In genomic region chr9:88439238-88439600, GRCm38 (mm10) we compare ENCODE assay signal across 8 mouse cellular contexts. TPM values are rescaled to one million over a fixed set of nuclear protein-coding genes. Genes with fewer than 3 reads are reported as not detected.
DNase-seq lines count a peak whose midpoint lies in the region; ATAC-seq and TF ChIP-seq lines count a peak whose summit lies in the region.

No protein-coding gene starts in this region.

- TF ChIP-seq CTCF in left cerebral cortex, adult 2 months (IDR thresholded peaks at IDR 0.05), result no peak
- TF ChIP-seq CTCF in midbrain, postnatal 0 days (IDR thresholded peaks at IDR 0.05), result no peak

- H3K27me3 ChIP-seq in embryonic facial prominence, embryonic 10.5 days (replicated peaks; ENCODE audit: low read depth, poor library complexity, severe bottlenecking), result no peaks in the 10 kb centered on the region
- H3K27me3 ChIP-seq in midbrain, postnatal 0 days (ENCODE audit: insufficient read depth, low read length), result no peaks in the 10 kb centered on the region

- peak overlapping the region; percentile 84 for H3K4me3 ChIP-seq in left cerebral cortex, adult 2 months
- H3K4me3 ChIP-seq in embryonic facial prominence, embryonic 10.5 days, result peak overlapping the region; percentile 80
- H3K4me3 ChIP-seq in midbrain, postnatal 0 days (ENCODE audit: low read depth, low read length), result peak overlapping the region; percentile 90

- ATAC-seq in inflammation-experienced regulatory T-cells, adult 6 months, result peak; percentile 20
- ATAC-seq in midbrain, postnatal 0 days (ENCODE audit: low FRiP score), result peak; percentile 61
- ATAC-seq in erythroid progenitor cell, adult 5-6 weeks (replicated peaks; ENCODE audit: low FRiP score, poor library complexity, severe bottlenecking), result no peak

- peaks cover 10% of the 10 kb centered on the region for H3K36me3 ChIP-seq in embryonic facial prominence, embryonic 10.5 days (replicated peaks)
- H3K36me3 ChIP-seq in midbrain, postnatal 0 days (ENCODE audit: insufficient read depth, low read length), result no peaks in the 10 kb centered on the region

- H3K9me3 ChIP-seq in embryonic facial prominence, embryonic 10.5 days, result no peaks in the 10 kb centered on the region
- H3K9me3 ChIP-seq in midbrain, postnatal 0 days (ENCODE audit: low read length), result no peaks in the 10 kb centered on the region

- intact Hi-C loops in left cerebral cortex, adult 2 months (cut with DNase I), result loop anchor here (2.0 kb wide), 2 partner anchors 44 to 84 kb away; partner anchors contain the start of gene Syncrip
- intact Hi-C loops in left cerebral cortex, postnatal 36 days (cut with DNase I), result loop anchor here (2.0 kb wide), 1 partner anchor 42 kb away; no protein-coding TSS in a partner anchor

- H3K27ac ChIP-seq in left cerebral cortex, adult 2 months, result peak overlapping the region; percentile 94
- peak overlapping the region; percentile 85 for H3K27ac ChIP-seq in embryonic facial prominence, embryonic 10.5 days (replicated peaks)
- H3K27ac ChIP-seq in midbrain, postnatal 0 days (ENCODE audit: low read depth, low read length), result peak overlapping the region; percentile 89

- WGBS in embryonic facial prominence, embryonic 10.5 days, result 2% methylated on average over 17 of the region's 17 CpGs
- WGBS in midbrain, postnatal 0 days, result under 1% methylated on average over 17 of the region's 17 CpGs

- H3K4me1 ChIP-seq in embryonic facial prominence, embryonic 10.5 days, result peaks cover 17% of the 10 kb centered on the region
- H3K4me1 ChIP-seq in midbrain, postnatal 0 days (ENCODE audit: insufficient read depth, low read length), result 0 out of 2 replicates have a peak, but pooled peaks cover 2% of the 10 kb centered on the region

- peak overlapping the region; percentile 66 for H3K4me2 ChIP-seq in midbrain, postnatal 0 days (ENCODE audit: low read depth, low read length, poor library complexity, severe bottlenecking)

- DNase-seq in left cerebral cortex, adult 2 months (ENCODE audit: extremely low spot score in 1 of 2, low spot score in 2 of 2), result no peak
- no peak for DNase-seq in left cerebral cortex, postnatal 36 days (ENCODE audit: low spot score in 2 of 2)
- no peak for DNase-seq in embryonic facial prominence, embryonic 10.5 days (ENCODE audit: low spot score)
- no peak for DNase-seq in midbrain, postnatal 0 days (ENCODE audit: low spot score)
- no peak for DNase-seq in layer of hippocampus, postnatal 10 days (ENCODE audit: low spot score in 2 of 2)
- no peak for DNase-seq in layer of hippocampus, adult 9-10 months (ENCODE audit: low spot score)

- H3K9ac ChIP-seq in midbrain, postnatal 0 days (replicated peaks; ENCODE audit: low read length, poor library complexity, severe bottlenecking), result peak overlapping the region; percentile 91

RNA-seq across cellular contexts. Expression of gene Snx14, which starts 0.5 kb away (rescaled TPM):
- 10 to 100 TPM; 51.7 to 59.9 TPM for total RNA-seq in left cerebral cortex, adult 2 months (2021)
- 10 to 100 TPM; 47.2 to 59.6 TPM for total RNA-seq in left cerebral cortex, postnatal 36 days (2021)
- polyA plus RNA-seq in embryonic facial prominence, embryonic 10.5 days (2016; fragmentation: Nextera tagmentation; extraction: Ambion mirVana), result 17.9 and 18.4 TPM in 2 replicates
- polyA plus RNA-seq in inflammation-experienced regulatory T-cells, adult 6 months (2017; shearing (Covaris generic)), result 10 to 100 TPM; 39.9 to 44.0 (median 43.0) TPM
- 33.5 and 43.0 TPM in 2 replicates for total RNA-seq in midbrain, postnatal 0 days (2014; rRNA removed)
- polyA plus RNA-seq in midbrain, postnatal 0 days (2015; fragmentation: Nextera tagmentation; extraction: Ambion mirVana), result 28.6 TPM in 2 replicates
- 10 to 100 TPM; 49.0 to 52.6 TPM for total RNA-seq in layer of hippocampus, postnatal 10 days (2021)
- 20.2 and 33.1 TPM in 2 replicates for total RNA-seq in erythroid progenitor cell, adult 5-6 weeks (2015; ENCODE audit: low replicate concordance)
- total RNA-seq in erythroid progenitor cell, adult 5-6 weeks (2017; ENCODE audit: low replicate concordance), result 17.8 and 21.6 TPM in 2 replicates

RNA-seq across cellular contexts. Expression of gene Gm20537, which starts 17.2 kb away (rescaled TPM):
- total RNA-seq in left cerebral cortex, adult 2 months (2021), result under 1 TPM in 1 of 2 experiments, not detected in 1; 0.84 TPM
- total RNA-seq in left cerebral cortex, postnatal 36 days (2021), result under 1 TPM in 1 of 2 experiments, not detected in 1; 0.86 TPM
- 1.2 and 1.7 TPM in 2 replicates for polyA plus RNA-seq in embryonic facial prominence, embryonic 10.5 days (2016; fragmentation: Nextera tagmentation; extraction: Ambion mirVana)
- under 1 TPM in 2 of 3 experiments, not detected in 1; 0.89 to 0.94 TPM for polyA plus RNA-seq in inflammation-experienced regulatory T-cells, adult 6 months (2017; shearing (Covaris generic))
- total RNA-seq in midbrain, postnatal 0 days (2014; rRNA removed), result 2.6 TPM in 1 of 2 replicates, not detected in the other
- polyA plus RNA-seq in midbrain, postnatal 0 days (2015; fragmentation: Nextera tagmentation; extraction: Ambion mirVana), result 0.62 TPM in 1 of 2 replicates, not detected in the other
- total RNA-seq in layer of hippocampus, postnatal 10 days (2021), result under 1 TPM in 1 of 2 experiments, not detected in 1; 0.85 TPM
- not detected in 2 replicates for total RNA-seq in erythroid progenitor cell, adult 5-6 weeks (2015; ENCODE audit: low replicate concordance)
- 3.6 TPM in 1 of 2 replicates, not detected in the other for total RNA-seq in erythroid progenitor cell, adult 5-6 weeks (2017; ENCODE audit: low replicate concordance)

RNA-seq across cellular contexts. Expression of gene Syncrip, which starts 43.2 kb away (rescaled TPM):
- 10 to 100 TPM; 68.7 to 71.3 TPM for total RNA-seq in left cerebral cortex, adult 2 months (2021)
- total RNA-seq in left cerebral cortex, postnatal 36 days (2021), result 10 to 100 TPM; 58.2 to 67.8 TPM
- 133 TPM in 2 replicates for polyA plus RNA-seq in embryonic facial prominence, embryonic 10.5 days (2016; fragmentation: Nextera tagmentation; extraction: Ambion mirVana)
- 100 to 1,000 TPM; 101 to 143 (median 101) TPM for polyA plus RNA-seq in inflammation-experienced regulatory T-cells, adult 6 months (2017; shearing (Covaris generic))
- total RNA-seq in midbrain, postnatal 0 days (2014; rRNA removed), result 79.0 and 92.1 TPM in 2 replicates
- polyA plus RNA-seq in midbrain, postnatal 0 days (2015; fragmentation: Nextera tagmentation; extraction: Ambion mirVana), result 55.8 and 64.0 TPM in 2 replicates
- total RNA-seq in layer of hippocampus, postnatal 10 days (2021), result 100 to 1,000 TPM; 105 to 112 TPM
- total RNA-seq in erythroid progenitor cell, adult 5-6 weeks (2015; ENCODE audit: low replicate concordance), result 80.0 and 119 TPM in 2 replicates
- 69.6 and 108 TPM in 2 replicates for total RNA-seq in erythroid progenitor cell, adult 5-6 weeks (2017; ENCODE audit: low replicate concordance)
